Mouse (Mus musculus) erythroblast, embryonic 14.5 days (primary cell): ENCODE data around the gene Clec10a.

Source experiments
- GATA1 ChIP-seq: IDR thresholded peaks from 2 replicates; pipeline ENCODE4 v1.6.1; 2012; ENCODE audit warnings: low read length, inconsistent platforms, mixed read lengths
- TAL1 ChIP-seq: IDR thresholded peaks from 3 replicates; pipeline ENCODE4 v1.6.1; 2012; ENCODE audit warnings: low read length, inconsistent platforms, mixed read lengths

DNA sequence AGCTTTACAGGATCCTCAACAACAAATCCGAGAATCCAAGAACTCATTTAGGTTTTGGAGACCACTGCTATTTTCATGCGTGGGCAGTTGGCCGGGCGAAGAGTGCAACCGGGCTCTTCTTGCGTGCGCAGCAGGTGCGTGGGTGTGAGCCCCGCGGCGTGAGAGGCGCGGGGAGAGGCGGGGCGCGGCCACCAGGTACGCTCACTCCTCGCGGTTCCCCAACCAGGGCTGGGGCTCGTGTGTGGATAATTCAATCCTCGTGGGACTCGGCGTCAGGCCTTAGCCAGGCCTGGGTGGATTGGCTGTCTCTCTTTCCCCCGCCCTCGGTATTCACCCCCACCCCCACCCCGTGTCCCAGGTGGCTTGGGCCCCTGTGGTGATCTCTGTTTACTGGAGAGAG lies 57.7 kb downstream of the Clec10a start:
- TF ChIP-seq TAL1 (no peak), GATA1 (no peak)
